Mouse (Mus musculus): ENCODE results near the gene Srsf9. TPM values are rescaled to one million over a fixed set of nuclear protein-coding genes. Genes with fewer than 3 reads are reported as not detected.

Srsf9 gene
- polyA plus RNA-seq, 1 experiment from 2014 or later, result 234 TPM

DNA sequence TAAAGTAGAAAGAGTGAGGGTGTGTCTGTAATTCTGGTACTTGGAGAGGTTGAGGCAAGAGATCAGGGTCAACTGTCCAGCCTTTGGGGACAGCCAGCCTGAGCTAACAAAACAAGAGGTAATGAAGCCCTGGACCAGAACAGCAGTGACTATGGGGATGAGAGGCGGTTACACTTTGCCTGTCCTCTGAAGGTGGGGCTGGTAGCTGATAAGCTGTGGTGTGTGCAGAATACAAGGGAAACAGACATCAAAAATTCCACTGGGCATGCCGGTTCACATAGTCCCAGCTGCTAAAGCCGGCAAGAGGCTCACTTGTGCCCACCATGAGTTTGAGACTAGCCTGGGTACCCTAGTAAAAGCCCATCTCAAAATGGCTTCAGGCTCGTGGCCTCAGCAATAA lies 14.6 kb upstream of the Srsf9 start:
- H3K9ac ChIP-seq (ENCODE audit: low read depth, low read length), result no peak overlapping the region
- no peak for TF ChIP-seq CTCF (IDR thresholded peaks at IDR 0.05; ENCODE audit: low read depth)
- no peak for ATAC-seq (replicated peaks; ENCODE audit: low FRiP score, low read depth)
- H3K4me1 ChIP-seq (replicated peaks; ENCODE audit: insufficient read depth, low read length), result peaks cover 4% of the 10 kb centered on the region; the same call in 1 of the 2 replicates
- H3K27ac ChIP-seq, result no peak overlapping the region
- no peak overlapping the region for H3K4me3 ChIP-seq (replicated peaks; ENCODE audit: low read depth, low read length)
- no peaks in the 10 kb centered on the region for H3K9me3 ChIP-seq (replicated peaks; ENCODE audit: low read length)
- no peak for DNase-seq (ENCODE audit: low spot score)
- H3K27me3 ChIP-seq (ENCODE audit: insufficient read depth, low read length), result no peaks in the 10 kb centered on the region
- WGBS, result 88% methylated on average over 4 of the region's 4 CpGs
- H3K4me2 ChIP-seq (ENCODE audit: low read length), result no peak overlapping the region
- H3K36me3 ChIP-seq (ENCODE audit: insufficient read depth, low read length), result no peaks in the 10 kb centered on the region

DNA sequence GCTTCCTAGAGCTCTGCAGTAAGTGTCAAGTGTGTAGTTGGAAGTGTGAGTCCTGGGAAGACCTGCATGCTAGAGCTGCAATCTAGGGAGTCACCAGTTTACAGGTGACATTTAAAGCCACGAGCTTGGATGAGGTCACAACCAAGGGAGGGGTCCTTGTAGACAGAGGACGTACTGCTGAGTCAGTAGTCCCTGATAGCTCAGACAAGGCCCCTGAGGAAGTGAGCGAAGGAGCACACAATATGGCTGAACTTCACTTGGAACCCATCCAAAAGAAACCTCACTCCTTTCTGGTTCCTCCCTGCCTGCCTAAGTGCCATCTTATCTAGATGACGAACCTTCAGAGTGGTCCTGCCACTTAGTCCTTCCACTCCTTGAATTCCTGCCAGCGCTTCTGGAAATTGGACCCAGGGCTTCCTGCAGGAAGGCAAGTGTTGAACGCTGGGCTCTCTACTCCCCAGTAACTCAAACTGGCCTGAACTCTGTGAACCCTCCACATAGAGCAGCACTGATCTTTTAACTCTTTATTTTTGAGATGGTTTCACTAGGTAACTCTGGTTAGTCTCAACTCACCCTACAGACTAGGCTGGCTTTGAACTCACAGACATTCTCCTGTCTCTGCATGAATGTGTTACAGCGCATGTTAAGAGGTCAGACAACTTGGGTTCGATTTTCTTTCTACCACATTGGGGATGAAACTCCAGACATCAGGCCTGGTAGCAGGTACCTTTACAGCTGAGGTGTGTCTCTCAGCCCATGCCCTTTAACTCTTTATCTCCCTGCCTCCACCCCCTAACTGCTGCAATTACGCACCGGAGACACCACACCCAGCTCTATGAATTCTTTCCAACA lies 13.9 kb upstream of the Srsf9 start:
- Histone ChIP-seq H3K4me1 (replicated peaks; ENCODE audit: insufficient read depth, low read length) (peaks cover 11% of the 10 kb centered on the region; the same call in 1 of the 2 replicates), H3K9ac (ENCODE audit: low read depth, low read length) (no peak overlapping the region), H3K27ac (no peak overlapping the region), H3K9me3 (replicated peaks; ENCODE audit: low read length) (no peaks in the 10 kb centered on the region), H3K4me3 (replicated peaks; ENCODE audit: low read depth, low read length) (no peak overlapping the region), H3K27me3 (ENCODE audit: insufficient read depth, low read length) (no peaks in the 10 kb centered on the region), H3K4me2 (ENCODE audit: low read length) (no peak overlapping the region), H3K36me3 (ENCODE audit: insufficient read depth, low read length) (no peaks in the 10 kb centered on the region)
- no peak for ATAC-seq (replicated peaks; ENCODE audit: low FRiP score, low read depth)
- no peak for TF ChIP-seq CTCF (IDR thresholded peaks at IDR 0.05; ENCODE audit: low read depth)
- WGBS, result 49% methylated on average over 10 of the region's 10 CpGs
- no peak for DNase-seq (ENCODE audit: low spot score)

DNA sequence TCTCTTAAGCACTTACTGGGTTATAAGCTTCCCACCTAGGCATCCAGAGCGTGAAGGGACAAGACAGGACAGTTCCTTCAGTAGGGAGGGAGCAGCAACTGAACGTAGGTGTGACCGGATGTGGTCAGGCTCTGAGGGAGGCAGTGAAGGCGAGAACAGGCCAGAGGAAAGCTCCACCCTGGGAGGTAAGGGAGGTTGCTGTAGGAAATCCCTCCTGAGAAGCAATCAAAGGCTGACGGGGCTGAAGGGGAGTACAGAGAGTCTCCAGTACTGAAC lies 13.4 kb upstream of the Srsf9 start:
- Histone ChIP-seq H3K9me3 (replicated peaks; ENCODE audit: low read length) (no peaks in the 10 kb centered on the region), H3K36me3 (ENCODE audit: insufficient read depth, low read length) (no peaks in the 10 kb centered on the region), H3K27me3 (ENCODE audit: insufficient read depth, low read length) (no peaks in the 10 kb centered on the region), H3K27ac (no peak overlapping the region), H3K4me2 (ENCODE audit: low read length) (no peak overlapping the region), H3K4me3 (replicated peaks; ENCODE audit: low read depth, low read length) (no peak overlapping the region), H3K9ac (ENCODE audit: low read depth, low read length) (no peak overlapping the region), H3K4me1 (replicated peaks; ENCODE audit: insufficient read depth, low read length) (peaks cover 14% of the 10 kb centered on the region; the same call in 1 of the 2 replicates)
- no peak for TF ChIP-seq CTCF (IDR thresholded peaks at IDR 0.05; ENCODE audit: low read depth)
- ATAC-seq (replicated peaks; ENCODE audit: low FRiP score, low read depth), result no peak
- WGBS, result 47% methylated on average over 5 of the region's 5 CpGs
- DNase-seq (ENCODE audit: low spot score), result no peak

- Histone ChIP-seq H3K36me3 (ENCODE audit: insufficient read depth, low read length) (no peaks in the 10 kb centered on the region), H3K4me3 (replicated peaks; ENCODE audit: low read depth, low read length) (no peak overlapping the region), H3K4me2 (ENCODE audit: low read length) (no peak overlapping the region), H3K4me1 (replicated peaks; ENCODE audit: insufficient read depth, low read length) (peaks cover 17% of the 10 kb centered on the region), H3K9ac (ENCODE audit: low read depth, low read length) (0 out of 2 replicates have a peak overlapping the region, but pooled peaks have one; percentile 6), H3K9me3 (replicated peaks; ENCODE audit: low read length) (no peaks in the 10 kb centered on the region), H3K27ac (no peak overlapping the region), H3K27me3 (ENCODE audit: insufficient read depth, low read length) (no peaks in the 10 kb centered on the region)
- 14% methylated on average over 14 of the region's 14 CpGs for WGBS
- no peak for ATAC-seq (replicated peaks; ENCODE audit: low FRiP score, low read depth)
- TF ChIP-seq CTCF (IDR thresholded peaks at IDR 0.05; ENCODE audit: low read depth), result no peak
- peak; percentile 28 for DNase-seq (ENCODE audit: low spot score)
Measured at GRCm38 (mm10) chr5:115316968-115317644, 9.9 kb upstream of the Srsf9 start.

DNA sequence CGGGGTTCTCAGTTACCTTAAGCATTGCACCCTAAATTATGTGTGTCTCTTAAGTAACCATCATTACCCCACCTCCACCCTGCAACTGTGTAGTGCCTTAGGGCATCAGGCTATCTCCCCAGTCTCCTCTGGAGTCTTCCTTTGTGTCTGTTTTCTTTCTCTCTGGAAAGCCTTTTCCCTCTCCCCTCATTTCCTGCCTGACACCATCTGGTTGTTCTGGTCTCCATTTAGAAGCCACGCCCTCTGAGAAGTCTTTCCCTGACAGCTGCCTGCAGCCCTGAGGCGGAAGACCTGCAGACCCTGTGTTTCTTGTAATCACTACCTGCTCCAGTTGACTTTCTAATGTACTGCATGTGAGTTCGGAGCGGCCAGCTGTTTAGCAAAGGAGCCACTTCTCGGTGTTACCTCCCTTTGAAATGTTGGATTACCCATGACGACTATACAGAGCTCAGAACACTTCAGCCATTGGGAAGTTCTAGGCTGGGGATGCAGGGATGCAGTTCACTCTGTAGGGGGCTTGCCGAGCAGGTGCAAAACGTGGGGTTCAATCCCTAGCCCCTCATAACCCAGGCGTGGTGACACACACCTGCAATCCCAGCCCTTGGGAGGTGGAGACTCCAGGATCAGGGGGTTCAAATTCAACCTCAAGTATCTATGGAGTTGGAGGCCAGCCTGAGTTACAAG lies 9.2 kb upstream of the Srsf9 start:
- TF ChIP-seq CTCF (IDR thresholded peaks at IDR 0.05; ENCODE audit: low read depth), result no peak
- H3K4me3 ChIP-seq (replicated peaks; ENCODE audit: low read depth, low read length), result no peak overlapping the region
- ATAC-seq (replicated peaks; ENCODE audit: low FRiP score, low read depth) (no peak), DNase-seq (ENCODE audit: low spot score) (peak; percentile 72)
- 0 out of 2 replicates have a peak overlapping the region, but pooled peaks have one; percentile 74 for H3K27ac ChIP-seq
- no peaks in the 10 kb centered on the region for H3K36me3 ChIP-seq (ENCODE audit: insufficient read depth, low read length)
- H3K27me3 ChIP-seq (ENCODE audit: insufficient read depth, low read length), result no peaks in the 10 kb centered on the region
- H3K9ac ChIP-seq (ENCODE audit: low read depth, low read length), result no peak overlapping the region
- WGBS, result 9% methylated on average over 10 of the region's 10 CpGs
- H3K9me3 ChIP-seq (replicated peaks; ENCODE audit: low read length), result no peaks in the 10 kb centered on the region
- peaks cover 17% of the 10 kb centered on the region for H3K4me1 ChIP-seq (replicated peaks; ENCODE audit: insufficient read depth, low read length)
- peak overlapping the region; percentile 12; the same call in 1 of the 2 replicates for H3K4me2 ChIP-seq (ENCODE audit: low read length)

Data from kidney, postnatal 0 days (tissue).